Mouse (Mus musculus) testis, adult 2 months (tissue): ENCODE data around the gene Scrg1. TPM values are rescaled to one million over a fixed set of nuclear protein-coding genes. Genes with fewer than 3 reads are reported as not detected.
"Not testable (repeated sequence)": the region's sequence is repeated elsewhere in the genome, so short reads cannot be mapped to it uniquely, and the experiment has no call there.

ENCODE experiments used
- H3K27ac ChIP-seq: fragments of 200-500 bp; 2 replicates; pipeline ENCODE4 v1.5.1; 2012; ENCODE audit warnings: low read depth, low read length; ENCODE audit not compliant: control insufficient read depth, insufficient read depth
- H3K27me3 ChIP-seq: fragments of 200-500 bp; 2 replicates; pipeline ENCODE4 v1.6.1; 2012; ENCODE audit warnings: mild to moderate bottlenecking, low read length, moderate library complexity; ENCODE audit not compliant: control insufficient read depth, insufficient read depth
- H3K36me3 ChIP-seq: fragments of 200-500 bp; 2 replicates; pipeline ENCODE4 v1.6.1; 2012; ENCODE audit warnings: mild to moderate bottlenecking, low read length; ENCODE audit not compliant: control insufficient read depth, insufficient read depth
- H3K4me1 ChIP-seq: fragments of 200-500 bp; 2 replicates; pipeline ENCODE4 v1.6.1; 2012; ENCODE audit warnings: low read length; ENCODE audit not compliant: control insufficient read depth, insufficient read depth
- H3K4me3 ChIP-seq: fragments of 200-500 bp; 2 replicates; pipeline ENCODE4 v1.5.1; 2012; ENCODE audit warnings: low read depth, mild to moderate bottlenecking, low read length, moderate library complexity, mixed read lengths; ENCODE audit not compliant: control insufficient read depth
- CTCF ChIP-seq: fragments of 200-500 bp; IDR thresholded peaks from 2 replicates; pipeline ENCODE4 v1.5.1; 2012; ENCODE audit warnings: low read depth, mild to moderate bottlenecking, inconsistent platforms, low read length, moderate library complexity; ENCODE audit not compliant: control insufficient read depth, insufficient read depth, insufficient replicate concordance
- POLR2A ChIP-seq: fragments of 200-500 bp; IDR thresholded peaks from 2 replicates; pipeline ENCODE4 v1.6.1; 2012; ENCODE audit warnings: low read depth, mild to moderate bottlenecking, inconsistent platforms, low read length, moderate library complexity; ENCODE audit not compliant: control insufficient read depth
- polyA plus RNA-seq: library from polyadenylated mRNA; depleted of rRNA; stranded (reverse); fragments of >200 nt; gene quantifications from 2 replicates; pipeline ENCODE4 v1.2.3, GENCODE M21; 2012

Gene Scrg1
- polyA plus RNA-seq, 1 experiment = not detected

DNA sequence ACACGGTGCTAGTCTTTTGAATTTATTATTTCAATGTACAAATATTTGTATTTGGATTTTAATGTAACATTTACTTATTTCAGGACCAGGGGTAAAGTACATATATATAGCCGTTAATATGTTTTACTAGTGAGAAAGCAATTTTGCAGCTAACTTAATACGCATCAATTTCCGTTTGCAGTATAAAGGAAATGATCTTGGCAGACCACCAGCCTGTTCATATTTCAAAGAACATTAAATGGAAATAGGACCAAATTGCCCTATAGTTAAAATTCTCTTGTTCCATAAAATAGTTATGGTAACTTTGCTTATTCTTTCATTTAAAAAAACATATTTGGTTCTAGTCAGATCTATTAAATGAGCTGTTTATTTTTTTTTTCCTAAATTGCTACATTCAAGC lies 14.6 kb upstream of the Scrg1 start:
- H3K27me3 ChIP-seq = no peaks in the 10 kb centered on the region
- H3K4me3 ChIP-seq = no peak overlapping the region
- H3K36me3 ChIP-seq = no peaks in the 10 kb centered on the region
- peaks cover 1% of the 10 kb centered on the region; the same call in 1 of the 2 replicates for H3K4me1 ChIP-seq
- H3K27ac ChIP-seq = no peak overlapping the region
- TF ChIP-seq CTCF (no peak), POLR2A (no peak)

DNA sequence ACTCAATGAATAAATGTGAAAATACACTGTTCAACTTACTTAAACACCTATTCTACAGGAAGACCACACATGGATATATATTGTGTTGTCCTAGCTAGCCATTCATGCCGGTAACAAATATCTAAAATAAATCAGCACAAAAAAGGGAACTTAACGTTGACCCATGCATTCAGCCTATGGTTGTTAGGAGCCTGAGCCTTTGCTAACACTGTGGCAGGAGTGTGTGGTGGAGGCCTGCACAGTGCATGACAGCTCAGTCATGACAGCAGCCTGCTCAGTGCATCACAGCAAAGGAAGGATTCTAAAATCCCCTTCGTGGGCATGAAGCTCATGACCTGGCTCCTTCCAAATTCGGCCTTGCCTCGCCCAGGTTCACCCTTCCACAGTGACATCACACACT lies 14.2 kb upstream of the Scrg1 start:
- Histone ChIP-seq H3K4me1 (no peaks in the 10 kb centered on the region), H3K27me3 (no peaks in the 10 kb centered on the region), H3K4me3 (no peak overlapping the region), H3K36me3 (no peaks in the 10 kb centered on the region), H3K27ac (no peak overlapping the region)
- no peak for TF ChIP-seq CTCF
- no peak for TF ChIP-seq POLR2A

DNA sequence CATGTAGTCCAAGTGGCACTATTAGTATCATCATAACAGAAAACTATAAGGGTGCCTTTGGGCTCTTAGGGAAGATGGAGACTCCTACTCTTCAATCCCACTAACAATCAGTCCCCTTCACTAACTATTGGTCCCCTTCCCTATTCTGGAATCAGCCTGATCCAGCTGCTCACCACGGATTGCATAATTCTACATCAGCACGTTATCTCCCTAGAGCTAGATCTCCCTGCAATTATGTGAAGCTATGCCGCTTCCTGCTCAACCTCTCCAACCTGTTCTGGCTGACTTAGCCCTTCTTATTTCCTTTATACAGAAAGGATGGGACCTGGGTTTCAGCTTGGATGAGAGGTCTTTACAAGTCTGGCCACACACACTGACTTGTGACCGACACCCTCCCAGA lies 12.4 kb upstream of the Scrg1 start:
- H3K27me3 ChIP-seq = no peaks in the 10 kb centered on the region
- no peak overlapping the region for H3K4me3 ChIP-seq
- H3K4me1 ChIP-seq = no peaks in the 10 kb centered on the region
- H3K27ac ChIP-seq = no peak overlapping the region
- H3K36me3 ChIP-seq = no peaks in the 10 kb centered on the region
- TF ChIP-seq POLR2A = no peak
- no peak for TF ChIP-seq CTCF

DNA sequence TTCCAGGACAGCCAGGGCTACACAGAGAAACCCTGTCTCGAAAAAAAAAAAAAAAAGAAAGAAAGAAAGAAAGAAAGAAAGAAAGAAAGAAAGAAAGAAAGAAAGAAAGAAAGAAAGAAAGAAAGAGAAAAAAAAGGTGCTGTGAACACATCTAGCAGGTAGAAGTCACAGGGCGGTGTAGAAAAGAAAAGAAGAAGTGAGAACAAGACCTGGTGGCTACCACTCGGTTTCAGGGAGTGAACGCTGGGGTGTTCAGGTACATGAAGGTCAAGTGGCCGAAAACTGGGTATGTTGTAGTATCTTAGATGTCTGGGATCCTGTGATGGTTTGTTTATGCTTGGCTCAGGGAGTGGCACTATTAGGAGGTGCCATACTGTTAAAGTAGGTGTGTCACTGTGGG lies 9.8 kb upstream of the Scrg1 start:
- H3K4me1 ChIP-seq, H3K27me3 ChIP-seq, H3K4me3 ChIP-seq, H3K36me3 ChIP-seq, H3K27ac ChIP-seq: not testable (repeated sequence)

DNA sequence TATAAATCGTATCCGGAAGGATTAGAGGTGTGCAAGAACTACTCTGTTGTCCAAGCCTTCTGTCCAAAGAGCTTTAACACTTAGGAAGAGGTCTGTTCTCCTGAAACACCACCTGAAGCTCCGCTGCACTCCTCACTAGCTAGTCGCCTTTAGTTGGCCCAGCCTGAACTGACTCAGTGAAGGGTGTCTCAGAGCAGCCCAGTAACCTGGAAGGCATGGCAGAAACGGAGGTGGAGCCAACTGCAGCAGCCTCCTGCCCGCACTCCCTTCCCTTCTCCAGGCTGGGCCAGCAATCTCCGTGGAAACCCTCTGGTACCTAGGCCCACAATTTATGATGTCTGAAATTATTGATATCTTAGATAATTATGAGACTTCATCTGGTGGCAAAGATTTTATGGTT lies 5.0 kb upstream of the Scrg1 start:
- Histone ChIP-seq H3K36me3 (no peaks in the 10 kb centered on the region), H3K27me3 (no peaks in the 10 kb centered on the region), H3K27ac (no peak overlapping the region), H3K4me1 (no peaks in the 10 kb centered on the region), H3K4me3 (no peak overlapping the region)
- TF ChIP-seq POLR2A (no peak), CTCF (no peak)

DNA sequence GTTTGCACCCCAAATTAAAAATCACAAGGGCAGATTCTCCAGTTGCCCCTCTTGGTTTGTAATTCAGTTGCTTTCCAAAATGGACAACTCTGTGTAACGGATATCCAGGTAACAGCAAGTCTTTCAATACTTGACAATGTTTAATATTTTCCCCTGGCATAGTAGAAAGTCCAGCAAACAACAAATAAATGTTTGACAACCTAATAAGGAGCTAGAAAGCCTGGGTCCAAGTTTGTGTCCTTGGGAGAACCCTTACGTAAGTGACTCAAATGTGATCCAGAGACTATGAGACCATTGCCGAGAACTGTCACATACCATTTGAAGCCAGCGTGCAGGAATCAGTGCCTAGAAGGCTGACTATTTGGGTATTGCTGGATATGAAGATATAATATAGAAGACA lies 3.8 kb upstream of the Scrg1 start:
- Histone ChIP-seq H3K27ac (no peak overlapping the region), H3K4me1 (no peaks in the 10 kb centered on the region), H3K36me3 (no peaks in the 10 kb centered on the region), H3K4me3 (no peak overlapping the region), H3K27me3 (no peaks in the 10 kb centered on the region)
- TF ChIP-seq POLR2A (no peak), CTCF (no peak)

DNA sequence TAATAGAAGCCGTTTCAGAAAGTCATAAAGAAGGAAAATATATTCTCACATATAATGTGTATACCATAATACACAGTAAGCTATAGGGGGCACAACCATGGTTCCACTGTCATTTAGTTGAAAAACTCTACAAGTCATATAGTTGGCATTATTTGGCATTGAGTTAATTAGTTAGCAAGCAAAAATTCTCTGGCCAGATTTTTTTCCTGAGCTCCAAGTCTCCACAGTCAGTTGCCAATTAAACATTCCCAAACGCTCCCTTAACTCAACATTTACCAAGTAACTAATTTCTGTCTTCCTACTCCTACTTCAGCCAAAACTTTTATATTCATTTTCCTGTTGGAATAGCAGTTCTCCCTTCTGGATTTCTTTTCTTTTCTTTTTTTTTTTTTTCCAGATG lies 2.4 kb upstream of the Scrg1 start:
- H3K27ac ChIP-seq = no peak overlapping the region
- H3K4me1 ChIP-seq = no peaks in the 10 kb centered on the region
- TF ChIP-seq CTCF = no peak
- TF ChIP-seq POLR2A = no peak
- no peaks in the 10 kb centered on the region for H3K27me3 ChIP-seq
- no peak overlapping the region for H3K4me3 ChIP-seq
- no peaks in the 10 kb centered on the region for H3K36me3 ChIP-seq

DNA sequence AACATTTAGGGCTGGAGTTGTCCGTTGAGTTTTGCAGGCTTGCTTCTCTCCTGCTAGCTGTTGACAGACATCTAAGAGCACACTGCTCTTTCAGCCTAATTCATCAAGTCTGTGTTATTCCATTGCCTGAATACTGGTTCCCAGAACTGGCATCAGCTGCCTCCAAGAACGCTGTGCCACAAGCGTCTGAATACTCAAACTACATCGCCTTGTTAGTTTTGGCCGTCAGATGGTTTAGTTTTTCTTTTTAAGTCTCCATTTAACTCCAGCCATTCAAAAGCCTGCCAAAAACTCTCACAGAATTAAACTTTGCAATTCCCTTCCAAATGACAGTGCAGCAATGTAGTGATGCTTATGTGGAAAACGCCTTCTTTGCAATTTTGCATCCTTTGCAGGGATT lies 1.4 kb downstream of the Scrg1 start:
- Histone ChIP-seq H3K36me3 (no peaks in the 10 kb centered on the region), H3K27ac (no peak overlapping the region), H3K4me3 (no peak overlapping the region), H3K4me1 (no peaks in the 10 kb centered on the region), H3K27me3 (no peaks in the 10 kb centered on the region)
- no peak for TF ChIP-seq POLR2A
- no peak for TF ChIP-seq CTCF
